Mouse (Mus musculus) embryonic facial prominence, embryonic 15.5 days (tissue): ENCODE data around the gene Cmklr1. TPM values are rescaled to one million over a fixed set of nuclear protein-coding genes. Genes with fewer than 3 reads are reported as not detected.
A peak's percentile ranks its signal among the peaks of the same experiment; 100 is the strongest.

Source experiments
- ATAC-seq: fragments of 200-750 bp; cut with Nextera tagmentation; 2 replicates; pipeline ENCODE4 v1.8.0; 2017; ENCODE audit warnings: low read depth, moderate TSS enrichment; ENCODE audit not compliant: insufficient number of reproducible peaks, low FRiP score, low TSS enrichment
- H3K27ac ChIP-seq: fragments of 300-500 bp; sonication (generic); replicated peaks from 2 replicates; pipeline ENCODE4 v1.5.1; 2015; ENCODE audit warnings: mild to moderate bottlenecking, inconsistent platforms
- H3K27me3 ChIP-seq: fragments of 300-500 bp; sonication (generic); 2 replicates; pipeline ENCODE4 v1.6.1; 2015; ENCODE audit warnings: inconsistent platforms
- H3K36me3 ChIP-seq: fragments of 300-500 bp; sonication (generic); 2 replicates; pipeline ENCODE4 v1.6.1; 2015; ENCODE audit warnings: mild to moderate bottlenecking, inconsistent platforms
- H3K4me1 ChIP-seq: fragments of 300-500 bp; sonication (generic); 2 replicates; pipeline ENCODE4 v1.6.1; 2015; ENCODE audit warnings: inconsistent platforms
- H3K4me2 ChIP-seq: fragments of 300-500 bp; sonication (generic); replicated peaks from 2 replicates; pipeline ENCODE4 v1.6.1; 2015; ENCODE audit warnings: mild to moderate bottlenecking, inconsistent platforms
- H3K4me3 ChIP-seq: fragments of 300-500 bp; sonication (generic); replicated peaks from 2 replicates; pipeline ENCODE4 v1.5.1; 2015; ENCODE audit warnings: mild to moderate bottlenecking, inconsistent platforms
- H3K9ac ChIP-seq: fragments of 300-500 bp; sonication (generic); 2 replicates; pipeline ENCODE4 v1.6.1; 2015; ENCODE audit warnings: inconsistent platforms
- H3K9me3 ChIP-seq: fragments of 300-500 bp; sonication (generic); replicated peaks from 2 replicates; pipeline ENCODE4 v1.6.1; 2016; ENCODE audit warnings: inconsistent platforms
- WGBS: fragments of 180-500 bp; shearing (Covaris S2); methylation state at CpG from one replicate; pipeline ENCODE4 v1.1.7; 2015; 5-methylcytosine and 5-hydroxymethylcytosine counted together
- polyA plus RNA-seq: library from polyadenylated mRNA; unstranded; fragments of >200 nt; fragmentation: Nextera tagmentation; extraction: Ambion mirVana; gene quantifications from 2 replicates; pipeline ENCODE4 v1.2.1, GENCODE M21; 2015

Gene Cmklr1
- polyA plus RNA-seq, 1 experiment from 2014 or later, result 7.0 TPM

DNA sequence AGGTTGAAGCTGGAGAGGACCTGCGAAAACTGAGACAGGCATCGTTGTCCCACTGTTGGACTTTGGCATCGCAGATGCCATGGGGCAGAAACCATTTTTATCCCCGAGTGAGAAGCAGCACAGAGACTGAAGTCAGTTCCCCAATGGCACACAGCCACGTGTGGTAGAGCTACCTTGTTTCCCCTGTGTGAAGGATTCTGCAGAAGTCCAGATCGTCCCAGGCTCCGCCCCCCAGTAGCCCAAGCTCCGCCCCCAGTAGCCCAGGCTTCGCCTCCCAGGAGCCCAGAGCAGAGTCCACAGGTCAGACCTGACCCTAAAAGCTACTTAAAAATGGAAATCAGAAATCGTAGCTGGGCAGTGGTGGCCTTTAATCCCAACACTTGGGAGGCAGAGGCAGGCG is 4.0 kb upstream of the Cmklr1 start:
- no peak for ATAC-seq
- WGBS, result 77% methylated on average over 11 of the region's 11 CpGs
- no peaks in the 10 kb centered on the region for H3K9me3 ChIP-seq
- H3K27ac ChIP-seq, result no peak overlapping the region
- peaks cover 11% of the 10 kb centered on the region; the same call in 1 of the 2 replicates for H3K27me3 ChIP-seq
- H3K36me3 ChIP-seq, result no peaks in the 10 kb centered on the region
- no peak overlapping the region for H3K9ac ChIP-seq
- no peak overlapping the region for H3K4me2 ChIP-seq
- H3K4me3 ChIP-seq, result no peak overlapping the region
- H3K4me1 ChIP-seq, result peaks cover 19% of the 10 kb centered on the region

DNA sequence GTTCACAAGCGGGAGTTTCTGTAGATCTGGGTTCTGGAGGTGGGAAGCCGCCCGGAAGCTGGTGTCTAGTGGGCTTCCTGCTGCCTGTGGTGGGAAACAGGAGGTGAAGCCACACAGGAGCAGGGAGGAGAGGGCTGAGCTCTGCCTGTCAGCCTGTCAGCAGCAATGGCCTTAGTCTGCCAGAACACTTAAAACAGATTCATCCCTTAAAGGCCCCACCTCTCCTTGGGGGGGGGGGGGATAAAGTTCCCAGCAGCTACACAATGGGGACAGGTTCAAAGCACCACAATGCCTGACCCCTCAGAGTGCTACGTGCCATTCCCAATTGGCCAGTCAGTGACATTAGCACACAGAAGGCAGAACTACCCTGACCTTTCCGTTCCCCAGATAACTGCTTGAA is 2.0 kb upstream of the Cmklr1 start:
- Histone ChIP-seq H3K27ac (no peak overlapping the region), H3K9me3 (no peaks in the 10 kb centered on the region), H3K36me3 (no peaks in the 10 kb centered on the region), H3K4me2 (no peak overlapping the region), H3K4me3 (no peak overlapping the region), H3K9ac (no peak overlapping the region), H3K4me1 (peaks cover 23% of the 10 kb centered on the region), H3K27me3 (peaks cover 11% of the 10 kb centered on the region; the same call in 1 of the 2 replicates)
- 35% methylated on average over 5 of the region's 5 CpGs for WGBS
- no peak for ATAC-seq

DNA sequence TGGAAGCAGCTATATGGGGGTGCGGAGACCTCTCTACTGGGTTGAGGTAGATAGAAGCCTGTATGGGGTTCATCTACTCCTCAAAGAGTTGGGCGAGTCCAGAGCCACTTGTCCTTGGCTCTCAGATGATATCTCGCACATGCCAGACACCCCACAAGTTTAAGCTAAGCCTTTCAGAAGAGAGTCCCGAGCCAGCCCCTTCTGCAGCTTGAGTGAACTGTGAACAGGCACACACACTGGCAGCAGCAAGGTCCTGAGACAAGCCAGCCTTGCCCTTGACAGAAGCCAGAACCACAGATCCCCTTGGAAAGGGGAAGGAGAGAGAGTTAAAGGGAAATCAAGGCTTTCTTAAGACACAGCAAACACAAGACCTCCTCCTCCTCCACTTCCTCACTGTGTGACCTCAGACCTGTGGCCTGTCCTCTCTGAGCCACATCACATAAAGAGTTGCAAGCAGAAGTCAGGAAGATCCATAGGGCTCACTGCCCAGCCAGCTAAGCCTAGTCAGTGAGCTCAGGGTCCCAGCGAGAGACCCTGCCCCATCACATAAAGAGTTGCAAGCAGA is 1.5 kb downstream of the Cmklr1 start:
- Histone ChIP-seq H3K4me1 (peaks cover 23% of the 10 kb centered on the region), H3K36me3 (no peaks in the 10 kb centered on the region), H3K27me3 (peaks cover 11% of the 10 kb centered on the region; the same call in 1 of the 2 replicates), H3K9me3 (no peaks in the 10 kb centered on the region), H3K9ac (no peak overlapping the region), H3K4me3 (peak overlapping the region; percentile 42), H3K4me2 (peak overlapping the region; percentile 51), H3K27ac (no peak overlapping the region)
- whole genome bisulfite sequencing, result 69% methylated on average over 5 of the region's 5 CpGs
- ATAC-seq, result no peak

DNA sequence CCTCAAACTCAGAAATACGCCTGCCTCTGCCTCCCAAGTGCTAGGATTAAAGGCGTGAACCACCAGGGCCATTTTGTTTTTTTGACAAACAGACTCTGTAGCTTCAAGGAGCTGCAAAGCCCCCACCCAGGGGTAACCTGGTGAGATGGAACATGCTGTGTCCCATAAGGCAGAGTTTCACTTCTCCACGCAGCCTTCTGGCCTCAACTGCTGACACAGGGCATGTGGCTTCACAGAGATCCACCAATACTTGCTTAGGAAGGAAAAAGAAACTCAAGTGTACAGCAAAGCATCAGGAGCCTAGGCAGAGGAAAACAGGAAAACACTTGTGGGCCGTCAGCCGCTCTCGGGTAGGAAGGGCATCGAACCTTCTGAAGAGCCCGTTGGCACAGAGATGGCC is 3.1 kb downstream of the Cmklr1 start:
- no peak for ATAC-seq
- H3K9ac ChIP-seq, result no peak overlapping the region
- H3K27ac ChIP-seq, result no peak overlapping the region
- no peak overlapping the region for H3K4me3 ChIP-seq
- H3K9me3 ChIP-seq, result no peaks in the 10 kb centered on the region
- H3K4me1 ChIP-seq, result peaks cover 27% of the 10 kb centered on the region
- no peaks in the 10 kb centered on the region for H3K36me3 ChIP-seq
- peaks cover 11% of the 10 kb centered on the region; the same call in 1 of the 2 replicates for H3K27me3 ChIP-seq
- H3K4me2 ChIP-seq, result no peak overlapping the region
- 88% methylated on average over 8 of the region's 8 CpGs for WGBS

DNA sequence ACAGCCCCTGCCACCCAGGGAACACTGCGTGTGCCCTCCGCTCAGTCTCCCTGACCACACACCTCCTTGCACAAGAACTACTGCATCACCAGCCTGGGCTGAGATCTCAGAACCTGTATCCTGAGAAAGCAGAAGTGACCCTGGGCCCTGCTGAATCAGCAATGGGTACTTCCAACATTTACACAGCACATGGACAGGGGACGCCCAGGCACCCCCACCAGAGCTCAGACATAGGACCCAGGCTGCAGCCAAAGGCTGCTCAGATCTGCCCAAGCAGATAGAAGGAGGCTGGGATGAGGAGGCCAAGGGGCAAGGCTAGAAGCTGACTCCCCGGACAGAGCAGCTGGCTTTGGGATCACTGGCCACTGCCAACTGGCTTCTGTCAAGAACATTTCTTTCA is 5.7 kb downstream of the Cmklr1 start:
- H3K4me2 ChIP-seq, result no peak overlapping the region
- H3K27ac ChIP-seq, result no peak overlapping the region
- no peaks in the 10 kb centered on the region for H3K27me3 ChIP-seq
- H3K4me1 ChIP-seq, result peaks cover 27% of the 10 kb centered on the region
- H3K4me3 ChIP-seq, result no peak overlapping the region
- H3K9me3 ChIP-seq, result no peaks in the 10 kb centered on the region
- WGBS, result 87% methylated on average over 4 of the region's 4 CpGs
- H3K9ac ChIP-seq, result no peak overlapping the region
- no peaks in the 10 kb centered on the region for H3K36me3 ChIP-seq
- no peak for ATAC-seq

DNA sequence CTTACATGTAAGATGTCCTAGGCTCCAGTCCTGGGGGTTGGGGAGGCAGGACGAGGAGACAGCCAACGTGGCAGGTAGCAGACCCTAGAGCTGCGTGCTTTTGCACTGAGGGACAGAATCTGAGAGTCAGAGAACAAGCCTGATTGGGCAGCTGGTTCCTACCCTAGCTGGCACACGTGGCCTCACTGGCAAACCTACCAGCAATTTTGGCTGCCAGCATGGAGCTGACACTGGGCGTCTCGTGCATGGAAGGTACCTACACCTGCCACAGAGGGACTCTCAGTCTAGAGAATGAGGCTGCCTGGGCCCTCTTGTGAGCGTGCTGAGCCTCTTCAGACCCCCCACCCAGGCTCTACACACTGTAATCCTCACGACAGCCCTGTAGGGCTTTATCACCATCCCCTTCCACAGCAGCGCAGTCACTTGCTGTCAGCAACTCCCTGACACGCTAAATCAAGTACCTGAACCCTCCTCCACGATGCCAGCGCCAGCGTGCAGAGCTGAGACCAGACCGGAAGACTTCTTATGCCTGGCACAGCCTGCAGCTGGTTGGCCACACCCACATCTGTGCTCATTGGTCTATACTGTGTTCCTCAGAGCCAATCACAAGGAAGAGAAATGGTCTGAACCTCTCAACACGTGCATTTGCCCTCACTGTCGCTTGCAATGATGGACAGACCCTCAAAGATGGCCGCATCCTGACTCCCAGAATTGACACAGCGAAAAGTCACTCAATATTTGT is 6.9 kb downstream of the Cmklr1 start:
- Histone ChIP-seq H3K4me3 (no peak overlapping the region), H3K27ac (no peak overlapping the region), H3K36me3 (no peaks in the 10 kb centered on the region), H3K4me2 (no peak overlapping the region), H3K4me1 (peaks cover 24% of the 10 kb centered on the region), H3K27me3 (no peaks in the 10 kb centered on the region), H3K9ac (no peak overlapping the region), H3K9me3 (no peaks in the 10 kb centered on the region)
- WGBS, result 49% methylated on average over 18 of the region's 18 CpGs
- peak; percentile 56; the same call in 1 of the 2 replicates for ATAC-seq

DNA sequence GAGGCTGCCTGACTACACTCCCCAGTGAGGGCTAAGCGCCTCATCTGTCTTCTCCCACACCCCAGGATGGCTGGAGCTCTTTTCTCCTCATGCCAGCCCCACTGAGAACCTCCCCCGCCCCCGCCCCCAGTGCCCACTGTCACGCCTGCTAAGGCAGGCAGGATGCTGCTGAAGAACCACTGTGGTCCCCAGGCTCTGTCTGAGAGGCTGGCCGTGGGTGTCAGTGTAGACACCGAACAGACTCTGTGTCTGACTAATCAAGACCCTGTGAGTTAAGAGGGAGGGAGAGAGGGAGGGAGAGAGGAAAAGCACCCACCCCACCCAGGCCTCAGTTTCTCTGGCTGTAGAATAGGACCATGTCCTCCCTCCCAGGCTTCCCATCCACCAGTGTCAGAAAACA is 9.2 kb downstream of the Cmklr1 start:
- peaks cover 24% of the 10 kb centered on the region for H3K4me1 ChIP-seq
- H3K4me3 ChIP-seq, result no peak overlapping the region
- no peak overlapping the region for H3K27ac ChIP-seq
- no peaks in the 10 kb centered on the region for H3K36me3 ChIP-seq
- no peak overlapping the region for H3K4me2 ChIP-seq
- 68% methylated on average over 6 of the region's 6 CpGs for WGBS
- no peaks in the 10 kb centered on the region for H3K9me3 ChIP-seq
- no peaks in the 10 kb centered on the region for H3K27me3 ChIP-seq
- no peak for ATAC-seq
- H3K9ac ChIP-seq, result no peak overlapping the region

DNA sequence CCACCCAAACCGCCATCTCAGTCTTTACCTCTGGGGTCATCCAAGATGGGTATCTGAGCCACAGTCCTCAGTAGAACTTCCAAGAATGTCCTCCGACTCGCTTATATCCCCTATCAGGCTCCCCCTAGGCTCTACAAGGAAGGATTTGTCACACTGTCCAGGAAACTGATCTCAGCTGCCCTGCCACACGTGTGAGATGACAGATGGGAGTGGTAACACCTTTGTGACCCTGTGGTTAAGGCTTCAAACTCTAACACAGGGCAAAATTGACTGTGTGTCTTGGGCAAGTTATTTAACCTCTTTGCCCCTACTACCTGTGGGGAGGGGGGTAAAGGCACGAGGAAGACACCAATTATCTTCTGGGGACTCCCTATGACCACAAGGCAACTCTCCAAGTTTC is 11.1 kb downstream of the Cmklr1 start:
- Histone ChIP-seq H3K27ac (no peak overlapping the region), H3K4me3 (no peak overlapping the region), H3K9ac (no peak overlapping the region), H3K27me3 (no peaks in the 10 kb centered on the region), H3K4me2 (no peak overlapping the region), H3K36me3 (no peaks in the 10 kb centered on the region), H3K4me1 (peaks cover 41% of the 10 kb centered on the region), H3K9me3 (no peaks in the 10 kb centered on the region)
- 65% methylated on average over 5 of the region's 5 CpGs for WGBS
- no peak for ATAC-seq

DNA sequence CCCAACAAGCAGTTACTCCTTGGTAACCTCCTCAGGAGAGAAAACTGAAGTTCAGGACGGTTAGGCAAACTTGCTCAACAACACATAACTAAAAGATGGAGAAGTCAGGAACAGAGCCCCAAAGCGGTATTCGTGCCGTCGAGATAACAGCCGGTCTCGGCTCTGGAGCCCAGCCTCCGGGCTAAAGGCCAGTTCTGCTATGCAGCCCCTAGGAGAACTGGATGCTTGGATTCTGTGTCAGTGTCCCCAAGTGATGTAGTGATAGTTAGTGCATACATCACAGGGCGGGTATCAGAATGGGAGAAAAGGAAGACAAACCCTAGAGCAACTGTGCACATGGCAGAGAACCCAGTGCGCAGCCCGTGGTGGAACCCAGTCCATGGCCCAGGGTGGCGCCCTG is 12.2 kb downstream of the Cmklr1 start:
- H3K36me3 ChIP-seq, result no peaks in the 10 kb centered on the region

DNA sequence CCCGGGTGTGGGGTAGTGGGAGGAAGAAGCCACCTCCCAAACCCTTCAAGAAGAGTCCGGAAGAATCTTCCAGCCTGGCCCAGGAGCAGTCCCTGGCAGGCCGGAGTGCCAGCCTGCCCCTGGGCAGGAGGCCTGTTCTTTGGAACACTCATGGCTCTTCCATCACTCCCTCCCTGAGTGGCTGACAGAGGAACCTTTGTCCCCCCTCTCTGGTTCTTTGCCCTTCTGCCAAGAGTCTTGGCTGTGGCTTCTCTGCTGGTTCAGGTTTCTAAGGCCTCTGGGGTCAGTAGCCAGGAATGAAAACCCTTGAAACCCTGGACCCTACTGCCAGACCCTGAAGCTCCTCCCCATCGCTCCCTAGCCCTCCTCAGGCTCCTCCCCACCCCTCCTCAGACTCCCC is 12.6 kb downstream of the Cmklr1 start:
- Histone ChIP-seq H3K4me1 (peaks cover 49% of the 10 kb centered on the region), H3K9me3 (no peaks in the 10 kb centered on the region), H3K27me3 (no peaks in the 10 kb centered on the region), H3K36me3 (no peaks in the 10 kb centered on the region), H3K27ac (no peak overlapping the region), H3K4me2 (no peak overlapping the region), H3K9ac (no peak overlapping the region), H3K4me3 (no peak overlapping the region)
- ATAC-seq, result no peak
- 66% methylated on average over 4 of the region's 4 CpGs for WGBS

More for the DNA sequence above, 12.2 kb downstream of the Cmklr1 start:
- H3K4me1 ChIP-seq, result peaks cover 45% of the 10 kb centered on the region
- WGBS, result 82% methylated on average over 12 of the region's 12 CpGs
- no peak overlapping the region for H3K27ac ChIP-seq
- no peak overlapping the region for H3K4me2 ChIP-seq
- no peak for ATAC-seq
- no peak overlapping the region for H3K9ac ChIP-seq
- H3K9me3 ChIP-seq, result no peaks in the 10 kb centered on the region
- no peak overlapping the region for H3K4me3 ChIP-seq
- no peaks in the 10 kb centered on the region for H3K27me3 ChIP-seq

DNA sequence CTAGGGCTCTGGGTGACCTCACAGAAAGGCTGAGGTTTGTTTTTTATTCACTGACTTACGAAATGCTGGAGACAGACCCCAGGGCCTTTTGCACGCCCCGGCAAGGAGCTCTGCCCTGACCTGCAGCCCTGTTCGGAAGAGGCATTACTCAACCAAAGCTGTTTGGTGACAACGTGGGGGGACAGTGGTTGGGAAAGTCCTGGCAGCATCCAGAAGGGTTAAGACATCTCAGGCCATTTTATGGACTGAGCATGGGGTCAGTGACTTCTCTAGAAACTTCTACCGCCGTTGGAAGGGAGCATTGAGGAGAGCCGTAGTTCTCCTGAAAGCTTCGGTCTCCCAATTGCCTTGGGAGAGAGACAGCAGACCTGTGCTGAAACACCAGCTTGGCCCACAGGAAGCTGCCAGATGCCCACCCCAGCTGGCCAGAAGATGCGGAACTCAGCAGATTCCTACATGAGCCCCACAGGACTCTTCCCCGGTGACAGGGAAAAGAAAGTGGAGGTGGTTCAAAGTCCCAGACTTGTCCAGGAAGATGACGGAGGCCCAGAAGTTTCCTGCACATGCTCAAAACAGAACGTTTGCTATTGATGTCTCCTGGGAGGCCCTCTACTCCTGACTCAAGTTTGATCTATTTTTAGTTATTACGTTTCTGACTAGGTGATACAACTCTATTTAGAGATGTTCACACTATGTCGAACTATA is 14.2 kb downstream of the Cmklr1 start:
- ATAC-seq, result no peak
- Histone ChIP-seq H3K36me3 (no peaks in the 10 kb centered on the region), H3K4me2 (no peak overlapping the region), H3K27ac (no peak overlapping the region), H3K27me3 (no peaks in the 10 kb centered on the region), H3K4me1 (peaks cover 52% of the 10 kb centered on the region), H3K4me3 (no peak overlapping the region), H3K9me3 (no peaks in the 10 kb centered on the region), H3K9ac (no peak overlapping the region)
- 67% methylated on average over 15 of the region's 15 CpGs for WGBS
